Mouse (Mus musculus) retina, postnatal 1 day (tissue): ENCODE data around the gene Ect2.

Source experiments
- DNase-seq: peaks from one replicate; pipeline ENCODE4 v3.0.0-alpha.2; 2012

Ect2 gene

DNA sequence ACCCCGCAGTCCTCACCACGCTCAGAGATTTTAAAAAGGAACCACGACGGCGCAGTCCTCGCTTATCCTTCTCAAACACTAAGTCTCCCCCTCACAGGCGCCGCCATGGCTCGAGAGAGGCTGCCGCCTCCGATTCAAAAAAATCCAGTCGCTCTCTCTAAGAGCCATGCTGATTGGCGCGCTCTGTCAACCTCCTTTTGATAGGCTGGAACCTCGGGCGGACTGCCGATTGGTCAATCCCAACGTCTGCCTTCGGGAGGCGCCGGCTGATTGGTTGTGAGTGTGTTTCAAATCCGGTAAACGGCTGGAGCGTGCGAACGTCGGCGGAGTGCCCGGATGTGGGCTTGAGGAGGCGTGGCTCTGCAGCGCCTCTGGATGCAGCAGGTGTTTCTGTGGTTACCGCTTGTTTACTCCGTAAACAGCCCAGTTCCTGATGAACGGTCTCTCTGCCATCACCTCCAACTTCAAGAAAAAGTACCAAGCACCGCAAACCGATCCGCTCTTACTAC lies at the start of gene Ect2:
Ect2 (minus strand) TSS at position 178 of the 509 bp plus-strand sequence.
- peak; percentile 100 for DNase-seq

- no peak for DNase-seq
Observed at GRCm38 (mm10) chr3:27201728-27202411, 48.2 kb upstream of the Ect2 start.

DNA sequence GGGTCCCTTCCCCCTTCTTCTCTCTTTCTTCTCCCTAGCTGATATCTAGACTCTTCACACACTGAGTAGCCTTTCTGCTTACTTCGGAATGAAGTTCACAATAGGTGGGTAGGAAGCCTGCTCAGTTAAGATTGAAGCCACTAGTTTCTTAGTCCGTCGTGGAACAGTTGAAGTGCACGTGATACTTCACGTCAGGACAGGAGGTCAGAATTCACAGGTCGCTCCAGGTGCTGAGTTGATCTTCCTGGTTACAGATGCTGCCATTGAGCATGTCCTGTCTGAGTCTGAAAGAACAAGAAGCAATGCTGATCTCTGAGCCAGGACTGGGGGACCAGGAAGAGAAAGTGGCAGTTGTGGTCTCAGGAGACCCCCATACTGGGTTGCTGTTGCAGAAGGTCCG lies 45.4 kb upstream of the Ect2 start:
- no peak for DNase-seq

- DNase-seq: no peak
Observed at GRCm38 (mm10) chr3:27197816-27198215, 44.1 kb upstream of the Ect2 start.

DNA sequence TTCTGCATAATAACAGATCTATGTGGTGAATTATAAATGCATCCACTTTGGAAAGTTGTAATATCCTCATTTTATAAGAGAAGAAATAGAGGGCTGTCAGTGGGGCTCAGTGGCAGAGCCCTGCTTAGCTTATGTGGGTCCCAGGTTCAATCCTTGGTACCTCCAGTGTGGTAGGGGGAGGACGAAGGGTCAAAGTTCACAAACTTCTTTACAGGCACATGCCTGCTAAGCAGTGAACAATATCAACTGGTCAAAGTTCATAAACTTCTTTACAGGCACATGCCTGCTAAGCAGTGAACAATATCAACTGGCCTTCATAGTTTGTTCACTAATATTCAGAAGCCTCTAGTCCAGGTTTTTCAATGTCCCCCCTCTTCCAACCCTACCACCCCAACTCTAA lies 42.9 kb upstream of the Ect2 start:
- no peak for DNase-seq

DNA sequence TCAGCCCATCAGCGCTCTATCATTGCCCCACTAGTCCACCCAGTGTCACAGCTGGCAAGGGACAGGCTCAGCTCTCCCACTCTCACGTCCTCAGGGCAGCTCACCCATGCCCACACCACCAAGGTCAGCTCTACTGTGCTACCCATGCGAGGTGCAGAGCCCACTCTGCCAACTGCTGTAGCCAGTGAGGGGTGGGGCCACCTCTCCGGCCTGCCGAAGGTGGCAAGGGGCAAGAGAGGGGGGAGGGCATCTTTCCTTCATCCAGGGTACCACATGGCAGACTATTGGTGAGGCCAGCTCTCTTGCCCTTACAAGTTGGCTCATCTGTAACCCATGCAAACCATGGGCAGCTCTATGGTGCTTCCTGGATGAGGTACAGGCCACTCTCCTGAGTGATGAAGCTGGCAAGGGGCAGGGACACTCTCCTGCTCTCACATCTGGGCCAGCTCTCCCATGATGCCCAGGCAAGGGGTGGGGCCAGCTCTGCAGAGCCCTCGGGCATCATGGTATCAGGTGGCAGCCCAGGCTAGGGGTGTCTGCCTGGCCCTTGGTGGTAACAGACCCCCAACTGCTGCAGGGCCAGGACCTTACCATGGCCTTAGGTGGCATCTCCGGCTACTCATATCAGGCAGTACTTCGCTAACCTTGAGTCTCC lies 42.0 kb upstream of the Ect2 start:
- DNase-seq: no peak

DNA sequence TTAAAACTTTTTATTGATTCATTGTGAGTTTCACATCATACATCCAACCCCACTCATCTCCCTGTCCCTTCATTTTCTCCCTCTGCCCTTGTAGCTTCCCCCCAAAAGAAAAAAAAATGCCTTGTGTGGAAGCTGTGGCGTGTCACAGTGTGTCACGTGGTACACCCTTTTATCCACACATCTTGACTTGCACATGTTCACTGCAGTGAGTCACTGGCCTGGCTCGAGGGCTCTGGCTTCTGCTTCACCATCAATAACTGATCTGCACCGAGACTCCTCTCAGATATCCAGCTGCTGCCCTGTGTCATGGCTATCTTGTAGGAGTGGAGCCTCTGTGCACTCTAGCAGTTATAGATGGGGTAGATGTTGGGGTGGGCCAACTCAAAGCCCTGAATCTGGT lies 41.5 kb upstream of the Ect2 start:
- DNase-seq: no peak

- peak; percentile 38 for DNase-seq
Observed at GRCm38 (mm10) chr3:27193844-27194317, 40.2 kb upstream of the Ect2 start.

GRCm38 (mm10) chr3:27191856-27192255 lies 38.2 kb upstream of the Ect2 start:
- DNase-seq: no peak

DNA sequence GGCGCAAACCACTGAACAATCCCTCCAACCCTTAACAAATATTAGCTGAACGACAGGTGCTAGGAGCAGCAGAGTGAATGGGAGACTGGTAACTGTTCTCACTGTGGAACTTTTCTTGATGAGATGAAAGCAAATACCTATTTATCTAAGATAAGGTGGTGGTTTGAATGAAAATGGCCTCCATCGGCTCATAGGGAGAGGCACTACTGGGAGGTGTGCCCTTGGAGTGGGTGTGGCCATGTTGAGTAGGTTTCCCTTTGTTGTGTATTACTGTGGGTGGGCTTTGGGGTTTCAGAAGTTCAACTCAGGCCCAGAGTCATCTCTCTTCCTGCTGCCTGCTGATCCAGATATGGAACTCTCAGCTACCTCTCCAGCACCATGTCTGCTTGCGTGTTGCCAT lies 37.2 kb upstream of the Ect2 start:
- no peak for DNase-seq

DNA sequence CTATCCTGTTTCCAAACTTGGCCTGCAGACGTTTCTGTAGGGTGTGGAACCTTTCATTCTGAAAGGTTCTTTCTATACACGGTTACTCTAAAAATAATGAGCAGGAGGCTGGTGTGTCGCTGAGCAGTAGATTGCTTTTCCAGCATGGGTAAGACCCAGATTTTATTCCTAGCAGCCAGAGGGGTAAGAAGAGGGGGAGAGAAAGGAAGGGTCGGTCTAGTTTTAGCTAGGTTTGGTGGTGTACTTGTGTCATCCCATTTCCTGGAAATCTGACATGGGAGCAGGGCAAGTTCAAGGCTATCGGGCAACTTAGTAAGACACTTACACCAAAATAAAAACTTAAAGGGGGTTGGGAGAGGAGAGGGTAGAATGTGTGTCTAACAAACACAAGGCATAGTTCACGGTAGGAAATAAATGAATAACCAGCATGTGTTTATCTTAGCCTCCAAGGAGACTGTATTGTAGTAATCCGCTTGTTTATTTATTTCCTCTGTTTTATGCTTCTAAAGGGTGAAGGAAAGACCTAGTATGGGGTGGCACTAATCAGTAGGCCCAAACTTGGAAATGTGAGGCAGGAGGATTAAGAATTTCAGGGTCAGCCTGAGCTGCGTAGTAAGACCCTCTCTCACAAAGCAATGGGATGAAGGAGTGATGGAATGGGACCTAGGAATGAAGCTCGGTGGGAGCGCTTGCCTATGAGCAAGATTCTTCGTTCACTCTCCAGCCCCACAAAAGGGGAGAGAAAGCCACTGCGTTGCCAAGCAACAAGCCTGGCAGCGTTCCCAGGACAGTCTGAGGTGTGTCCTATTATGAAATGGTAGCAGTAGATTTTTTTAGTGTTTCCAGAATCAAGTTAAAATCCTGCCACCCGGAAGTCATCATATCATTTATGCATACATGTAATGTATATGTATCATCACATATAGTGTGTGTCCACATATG lies 35.9 kb upstream of the Ect2 start:
- peak; percentile 73 for DNase-seq

- no peak for DNase-seq
Observed at GRCm38 (mm10) chr3:27188386-27188785, 34.7 kb upstream of the Ect2 start.

- DNase-seq: peak; percentile 46
Observed at GRCm38 (mm10) chr3:27183601-27184175, 30.0 kb upstream of the Ect2 start.

- peak; percentile 97 for DNase-seq
Observed at GRCm38 (mm10) chr3:27182733-27183600, 29.3 kb upstream of the Ect2 start, which contains the start of gene Nceh1. Gene Nceh1 (plus strand): TSS chr3:27182965.

DNA sequence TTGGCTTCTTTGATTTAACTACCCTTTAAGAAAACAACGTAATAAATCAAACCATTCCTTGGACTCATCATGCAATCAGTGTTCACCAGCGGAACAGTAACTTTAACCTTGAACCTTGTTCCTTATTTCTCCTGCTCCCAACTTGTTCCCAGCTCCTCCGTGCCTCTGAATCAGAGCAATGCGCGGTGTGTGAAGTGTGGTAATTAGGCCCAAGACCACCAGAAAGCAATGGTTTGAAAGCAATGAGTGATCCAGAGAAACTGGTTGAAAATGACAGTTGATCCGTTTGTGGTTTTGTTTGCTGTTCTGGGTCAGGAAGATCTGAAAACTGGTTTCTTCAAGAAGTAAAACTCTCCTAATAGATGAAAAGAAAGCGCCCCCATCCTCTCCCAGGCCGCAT lies 26.0 kb upstream of the Ect2 start:
- DNase-seq: no peak

GRCm38 (mm10) chr3:27170257-27170656 lies 16.6 kb upstream of the Ect2 start:
- DNase-seq: no peak

DNA sequence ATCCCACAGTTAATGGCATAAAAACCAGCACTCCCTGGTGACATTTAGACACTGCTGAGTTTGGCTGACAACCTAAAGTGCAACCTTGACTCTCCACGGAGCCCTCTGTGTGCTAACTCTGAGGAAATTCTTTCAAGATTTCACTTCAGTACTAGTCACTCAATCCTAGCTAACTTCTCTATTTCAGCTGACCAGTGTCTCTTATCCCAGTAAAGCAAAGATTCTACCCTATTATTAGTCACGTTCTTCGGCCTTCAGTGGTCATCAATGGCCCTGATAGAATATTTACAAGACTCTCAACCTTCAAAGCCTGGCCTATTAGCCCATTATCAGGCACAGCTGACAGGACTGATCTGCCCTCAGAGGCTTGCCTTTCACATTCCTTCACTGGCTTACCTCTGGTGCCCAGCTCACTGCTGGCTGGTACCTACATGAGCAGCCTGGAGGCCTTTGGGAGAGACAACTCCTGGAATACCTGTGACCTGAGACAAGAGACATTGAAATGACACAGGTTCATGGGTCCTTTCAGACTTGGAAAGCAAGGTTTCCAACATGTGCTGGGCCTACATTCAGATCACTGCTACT lies 11.9 kb upstream of the Ect2 start:
- no peak for DNase-seq

- no peak for DNase-seq
Observed at GRCm38 (mm10) chr3:27162410-27162804, 8.7 kb upstream of the Ect2 start.

- DNase-seq: no peak
Observed at GRCm38 (mm10) chr3:27161645-27162409, 8.1 kb upstream of the Ect2 start.

GRCm38 (mm10) chr3:27158910-27159309 lies 5.2 kb upstream of the Ect2 start:
- DNase-seq: no peak

- no peak for DNase-seq
Observed at GRCm38 (mm10) chr3:27156594-27156949, 2.9 kb upstream of the Ect2 start.
